Mouse (Mus musculus) ES-E14 (cell line): ENCODE data around the gene St3gal5. TPM values are rescaled to one million over a fixed set of nuclear protein-coding genes. Genes with fewer than 3 reads are reported as not detected.

ENCODE experiments used
- DNase-seq: peaks from one replicate; pipeline ENCODE4 v3.0.0-alpha.2; 2013; ENCODE audit warnings: low read depth, low spot score
- H3K27ac ChIP-seq: 2 replicates; pipeline ENCODE4 v1.5.1; 2012; ENCODE audit warnings: low read depth, mild to moderate bottlenecking, low read length, moderate library complexity, mixed read lengths; ENCODE audit not compliant: poor library complexity, insufficient read depth, severe bottlenecking
- H3K36me3 ChIP-seq: 2 replicates; pipeline ENCODE4 v1.6.1; 2012; ENCODE audit warnings: mild to moderate bottlenecking, low read length, moderate library complexity, mixed read lengths; ENCODE audit not compliant: control insufficient read depth, poor library complexity, insufficient read depth, severe bottlenecking
- H3K4me1 ChIP-seq, 2 experiments: fragments of 150-350 bp in 1 of 2; sonication (generic) in 1 of 2; 2 replicates each; pipeline ENCODE4 v1.6.1; 2012; ENCODE audit warnings: low read length in 2 of 2, mild to moderate bottlenecking in 1 of 2, mixed read lengths in 1 of 2; ENCODE audit not compliant: control insufficient read depth in 2 of 2, insufficient read depth in 2 of 2, poor library complexity in 1 of 2
- H3K4me3 ChIP-seq, 2 experiments: fragments of 150-350 bp in 1 of 2; sonication (generic) in 1 of 2; 2 replicates each; pipeline ENCODE4 v1.5.1; 2012; ENCODE audit warnings: low read length in 2 of 2, low read depth in 1 of 2, mild to moderate bottlenecking in 1 of 2, mixed read lengths in 1 of 2; ENCODE audit not compliant: insufficient read depth in 1 of 2, poor library complexity in 1 of 2, severe bottlenecking in 1 of 2
- H3K9ac ChIP-seq: 2 replicates; pipeline ENCODE4 v1.6.1; 2012; ENCODE audit warnings: low read depth, mild to moderate bottlenecking, low read length, mixed read lengths; ENCODE audit not compliant: poor library complexity, insufficient read depth, severe bottlenecking
- H3K9me3 ChIP-seq: fragments of 150-350 bp; sonication (generic); 2 replicates; pipeline ENCODE4 v1.6.1; 2012; ENCODE audit warnings: low read depth, mild to moderate bottlenecking, low read length; ENCODE audit not compliant: control insufficient read depth, insufficient read depth
- CHD2 ChIP-seq: IDR thresholded peaks from 2 replicates; pipeline ENCODE4 v1.6.1; 2014; ENCODE audit warnings: mild to moderate bottlenecking, low read depth, low read length, inconsistent platforms
- HCFC1 ChIP-seq: IDR thresholded peaks from 2 replicates; pipeline ENCODE4 v1.6.1; 2012; ENCODE audit warnings: low read length, inconsistent platforms, borderline replicate concordance; ENCODE audit not compliant: insufficient read depth
- MAFK ChIP-seq: IDR thresholded peaks from 2 replicates; pipeline ENCODE4 v1.6.1; 2014; ENCODE audit warnings: mild to moderate bottlenecking, low read depth, low read length, inconsistent platforms; ENCODE audit not compliant: insufficient read depth
- ZC3H11A ChIP-seq: IDR thresholded peaks from 2 replicates; pipeline ENCODE4 v1.6.1; 2012; ENCODE audit warnings: low read depth, mild to moderate bottlenecking, inconsistent platforms, low read length, borderline replicate concordance
- ZNF384 ChIP-seq: IDR thresholded peaks from 2 replicates; pipeline ENCODE4 v1.6.1; 2012; ENCODE audit warnings: low read depth, low read length, inconsistent platforms
- in situ Hi-C, 2 experiments: fragments of 600-800 bp; cut with MboI; formaldehyde crosslinking; loops; one replicate each; pipeline ENCODE4 v1.15.1; 2025; ENCODE audit warnings: low sequenced_read_pairs in 2 of 2, inconsistent platforms in 1 of 2; ENCODE audit not compliant: unreplicated experiment in 2 of 2
- total RNA-seq: library from RNA; depleted of rRNA; stranded (reverse); fragments of 300-350 nt; gene quantifications from 2 replicates; pipeline ENCODE4 v1.2.3, GENCODE M21; 2012

St3gal5 gene
- total RNA-seq, 1 experiment = 13.3 TPM

DNA sequence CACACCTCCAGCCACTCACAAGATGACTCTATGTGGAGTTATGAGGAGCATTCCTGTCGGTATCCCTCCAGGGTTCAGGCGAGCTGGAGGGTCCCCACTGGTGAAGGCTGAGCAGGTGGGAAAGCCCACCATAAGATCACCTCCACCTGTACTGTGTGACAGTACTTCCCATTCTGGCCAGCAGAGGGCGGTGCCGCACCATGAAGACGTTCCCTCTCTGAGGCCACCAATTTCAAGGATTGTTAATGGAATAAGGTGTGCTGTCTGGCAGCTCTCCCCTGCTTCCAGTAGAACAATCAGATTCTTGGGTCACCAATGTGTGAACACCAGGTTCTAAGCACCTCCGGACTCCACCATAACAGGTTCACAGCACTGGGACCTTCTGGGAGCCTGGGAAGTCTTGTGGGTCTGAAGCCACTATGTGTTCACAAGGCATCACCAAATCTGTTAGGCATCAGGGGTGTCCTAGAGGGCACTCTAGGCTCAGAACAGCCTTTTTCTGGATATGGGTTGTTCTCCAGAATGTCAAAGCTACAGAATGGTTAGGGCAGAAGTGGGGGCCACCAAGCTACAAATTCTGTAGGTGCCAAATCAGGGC, 88.6 kb downstream of the St3gal5 start:
- in situ Hi-C loops = loop anchor here (10.0 kb wide), 2 partner anchors 49 to 59 kb away; partner anchors contain the start of gene Atoh8 (in 1 of the 2)
- Histone ChIP-seq H3K36me3 (no peaks in the 10 kb centered on the region), H3K27ac (no peak overlapping the region), H3K9ac (no peak overlapping the region), H3K4me3 (no peak overlapping the region), H3K9me3 (no peaks in the 10 kb centered on the region), H3K4me1 (peaks cover 2% of the 10 kb centered on the region in 2 experiments; a peak in 1 of 4 replicates)
- TF ChIP-seq ZNF384 (no peak), MAFK (no peak), HCFC1 (no peak), CHD2 (no peak), ZC3H11A (peak; percentile 94)
- peak; percentile 48 for DNase-seq

DNA sequence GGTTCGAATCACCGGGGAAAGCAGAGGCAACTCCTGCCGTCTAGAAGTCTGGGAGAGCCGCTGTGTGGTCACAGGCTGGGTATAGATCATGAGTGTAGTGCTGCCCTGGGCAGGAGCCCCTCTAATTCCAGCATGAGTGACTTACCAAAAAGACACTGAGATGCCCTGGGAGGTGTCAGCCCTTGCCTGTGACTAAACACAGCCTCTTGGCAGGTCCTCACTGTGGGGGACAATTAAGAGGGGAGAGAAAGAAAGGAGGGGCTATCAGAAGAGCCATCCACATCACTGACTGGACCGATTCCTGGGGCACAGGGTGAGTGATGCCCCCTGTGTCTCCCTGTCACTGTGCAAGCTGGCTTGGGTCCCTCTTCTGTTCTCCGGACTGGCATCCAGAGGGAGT, 89.4 kb downstream of the St3gal5 start:
- Histone ChIP-seq H3K9ac (no peak overlapping the region), H3K27ac (no peak overlapping the region)

DNA sequence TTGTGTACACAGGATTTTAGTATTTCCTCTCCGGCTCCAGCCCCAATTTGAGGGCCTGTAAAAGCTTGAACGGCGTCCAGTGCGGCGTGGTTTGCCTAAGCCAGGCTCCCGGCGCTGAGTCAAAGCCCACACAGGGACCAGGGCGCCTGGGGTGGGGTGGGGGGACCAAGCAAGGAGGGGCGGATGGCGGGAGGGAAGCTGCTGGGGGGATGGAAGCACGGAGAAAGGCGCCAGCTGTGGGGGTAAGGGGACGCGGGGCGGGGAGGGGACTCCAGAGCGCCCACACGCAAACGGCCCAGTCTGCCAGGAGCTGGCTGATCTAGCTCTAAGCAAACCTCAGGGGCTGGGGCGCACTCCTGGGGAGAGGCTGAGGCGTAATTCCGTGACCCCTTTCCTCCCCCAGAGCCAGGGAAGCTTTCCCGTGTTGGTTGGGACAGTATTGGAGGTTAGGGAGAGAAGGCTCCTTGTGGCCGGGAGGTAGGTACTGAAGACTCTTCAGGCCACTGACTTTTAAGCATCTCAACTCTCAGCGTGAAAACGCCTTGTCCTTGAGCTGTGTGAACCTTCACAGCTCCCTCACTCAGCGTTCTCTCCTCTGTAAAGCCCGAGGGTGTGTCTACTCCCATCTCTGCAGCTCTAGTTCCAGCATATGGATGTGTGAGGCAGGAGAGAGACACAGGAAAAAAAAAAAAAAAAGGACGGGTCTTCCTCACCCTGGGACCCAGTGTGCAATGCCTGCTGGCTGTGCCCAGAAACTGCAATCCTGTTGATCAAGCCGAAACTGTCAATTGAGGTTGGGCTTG, 91.9 kb downstream of the St3gal5 start:
- H3K9ac ChIP-seq = peak overlapping the region; percentile 42; the same call in 1 of the 2 replicates
- in situ Hi-C loops = loop anchor here (10.0 kb wide), 2 partner anchors 46 to 56 kb away; partner anchors contain the start of gene Atoh8 (in 1 of the 2)
- TF ChIP-seq ZNF384 (0 out of 2 replicates have a peak, but pooled peaks have one; percentile 60), HCFC1 (no peak)
- H3K4me3 ChIP-seq = peak overlapping the region; percentile 34 to 44; a peak in 3 of 4 replicates
- H3K9me3 ChIP-seq = no peaks in the 10 kb centered on the region
- DNase-seq = peak; percentile 20
- H3K4me1 ChIP-seq = peaks cover 2% of the 10 kb centered on the region in 2 experiments; a peak in 1 of 4 replicates
- no peak overlapping the region for H3K27ac ChIP-seq
- H3K36me3 ChIP-seq = no peaks in the 10 kb centered on the region

More for the DNA sequence above, 89.4 kb downstream of the St3gal5 start:
- no peak for TF ChIP-seq CHD2
- no peak for TF ChIP-seq ZC3H11A
- no peak for TF ChIP-seq ZNF384
- H3K9me3 ChIP-seq = no peaks in the 10 kb centered on the region
- DNase-seq = no peak
- no peaks in the 10 kb centered on the region for H3K36me3 ChIP-seq
- H3K4me1 ChIP-seq = peaks cover 2% of the 10 kb centered on the region in 2 experiments; a peak in 1 of 4 replicates
- no peak overlapping the region for H3K4me3 ChIP-seq
- in situ Hi-C loops = loop anchor here (10.0 kb wide), 2 partner anchors 48 to 58 kb away; partner anchors contain the start of gene Atoh8 (in 1 of the 2)

DNA sequence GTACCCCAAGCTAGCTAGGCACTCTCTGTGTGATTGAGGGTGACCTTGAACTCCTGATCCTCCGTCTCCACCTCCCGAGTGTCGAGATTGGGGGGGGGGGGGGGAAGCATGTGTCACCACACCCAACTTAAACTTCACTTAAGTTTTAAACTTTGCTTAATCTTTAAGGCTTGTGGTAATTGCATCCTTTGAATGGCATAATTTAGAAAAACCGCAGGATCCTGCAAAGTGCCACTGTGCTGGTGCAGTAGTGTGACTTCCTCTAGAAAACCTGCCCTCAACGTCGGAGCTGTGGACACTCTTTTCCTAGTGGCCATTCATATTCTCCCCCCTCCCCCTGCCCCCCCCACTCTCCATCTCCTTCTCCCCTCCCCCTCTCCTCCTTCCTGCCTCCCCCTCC, 92.7 kb downstream of the St3gal5 start:
- Histone ChIP-seq H3K9me3 (no peaks in the 10 kb centered on the region), H3K4me1 (peaks cover 2% of the 10 kb centered on the region in 2 experiments; a peak in 1 of 4 replicates), H3K4me3 (no peak overlapping the region), H3K9ac (no peak overlapping the region), H3K27ac (no peak overlapping the region), H3K36me3 (no peaks in the 10 kb centered on the region)
- DNase-seq = no peak
- in situ Hi-C loops = no loop called here
- TF ChIP-seq HCFC1 = no peak
